28 mouse cellular contexts compared by ENCODE assay signal in genomic region chr16:77488155-77488554, GRCm38 (mm10).
"Had no signal": no experiment of that assay in that cellular context is flagged by ENCODE, and none has a peak within 500 bp of the region (broad histone marks: within the 10 kb centered on the region; RNA-seq: fewer than 3 reads in every experiment).

No protein-coding gene starts in this region.

- H3K27me3 ChIP-seq: heart, embryonic 13.5 days; heart, embryonic 15.5 days; hindbrain, embryonic 13.5 days; hindbrain, embryonic 15.5 days; intestine, embryonic 15.5 days; limb, embryonic 12.5 days; liver, embryonic 13.5 days; liver, embryonic 15.5 days had no signal

- H3K4me3 ChIP-seq: gastrocnemius, adult 2 months; heart, adult 2 months; heart, embryonic 13.5 days; heart, embryonic 15.5 days; hindbrain, embryonic 13.5 days; hindbrain, embryonic 15.5 days; intestine, embryonic 15.5 days; layer of hippocampus, adult 2 months; left cerebral cortex, adult 2 months; limb, embryonic 10.5 days; limb, embryonic 12.5 days; liver, embryonic 13.5 days; liver, embryonic 15.5 days had no signal

- DNase-seq: gastrocnemius, adult 2 months; gastrocnemius, postnatal 10 days; gastrocnemius, postnatal 25 days; heart, adult 11 months; heart, adult 2 months; heart, postnatal 14 days; heart, postnatal 36 days; kidney, adult 18-20 months; kidney, adult 8-10 months; kidney, postnatal 10 days; kidney, postnatal 25 days; kidney, postnatal 4 days; liver; liver, embryonic 13.5 days had no signal

- ATAC-seq: inflammation-experienced regulatory T-cells, adult 6 months; intestine, embryonic 15.5 days; intestine, postnatal 0 days had no signal

- H3K9me3 ChIP-seq: heart, embryonic 13.5 days; heart, embryonic 15.5 days; hindbrain, embryonic 13.5 days; hindbrain, embryonic 15.5 days; intestine, embryonic 15.5 days; limb, embryonic 10.5 days; limb, embryonic 12.5 days; liver, embryonic 13.5 days; liver, embryonic 15.5 days had no signal

- H3K4me1 ChIP-seq: heart, embryonic 15.5 days; hindbrain, embryonic 13.5 days; hindbrain, embryonic 15.5 days; intestine, embryonic 15.5 days; limb, embryonic 10.5 days; limb, embryonic 12.5 days; liver, embryonic 13.5 days; liver, embryonic 15.5 days had no signal

- H3K27ac ChIP-seq: gastrocnemius, adult 2 months; heart, adult 2 months; heart, embryonic 13.5 days; heart, embryonic 15.5 days; hindbrain, embryonic 13.5 days; hindbrain, embryonic 15.5 days; intestine, embryonic 15.5 days; layer of hippocampus, adult 2 months; left cerebral cortex, adult 2 months; limb, embryonic 10.5 days; limb, embryonic 12.5 days; liver, embryonic 13.5 days; liver, embryonic 15.5 days had no signal

- H3K9ac ChIP-seq: heart, embryonic 13.5 days; heart, embryonic 15.5 days; hindbrain, embryonic 13.5 days; hindbrain, embryonic 15.5 days; intestine, embryonic 15.5 days; limb, embryonic 12.5 days; liver, embryonic 13.5 days; liver, embryonic 15.5 days had no signal

- H3K4me2 ChIP-seq: heart, embryonic 11.5 days; heart, embryonic 13.5 days; heart, embryonic 15.5 days; hindbrain, embryonic 13.5 days; hindbrain, embryonic 15.5 days; intestine, embryonic 15.5 days; limb, embryonic 12.5 days; liver, embryonic 11.5 days; liver, embryonic 13.5 days; liver, embryonic 15.5 days had no signal

- H3K36me3 ChIP-seq: heart, embryonic 13.5 days; heart, embryonic 15.5 days; hindbrain, embryonic 15.5 days; intestine, embryonic 15.5 days; limb, embryonic 10.5 days; limb, embryonic 12.5 days; liver, embryonic 13.5 days; liver, embryonic 15.5 days had no signal
